Mouse (Mus musculus) liver, embryonic 16.5 days (tissue): ENCODE measurements around the gene Gstm7. TPM values are rescaled to one million over a fixed set of nuclear protein-coding genes. Genes with fewer than 3 reads are reported as not detected.
"Not testable (repeated sequence)": the region's sequence is repeated elsewhere in the genome, so short reads cannot be mapped to it uniquely, and the experiment has no call there.

ENCODE experiments used
- ATAC-seq: fragments of 200-750 bp; cut with Nextera tagmentation; 2 replicates; pipeline ENCODE4 v1.8.0; 2017; ENCODE audit warnings: low read depth, mild to moderate bottlenecking, moderate number of reproducible peaks, moderate library complexity
- H3K27ac ChIP-seq: fragments of 300-500 bp; sonication (generic); 2 replicates; pipeline ENCODE4 v1.5.1; 2014; ENCODE audit warnings: mild to moderate bottlenecking, low read length
- H3K27me3 ChIP-seq: fragments of 300-500 bp; sonication (generic); 2 replicates; pipeline ENCODE4 v1.6.1; 2014; ENCODE audit warnings: low read depth, low read length, mixed read lengths; ENCODE audit not compliant: control insufficient read depth, insufficient read depth
- H3K36me3 ChIP-seq: fragments of 300-500 bp; sonication (generic); 2 replicates; pipeline ENCODE4 v1.6.1; 2014; ENCODE audit warnings: mild to moderate bottlenecking; ENCODE audit not compliant: control insufficient read depth, insufficient read depth
- H3K4me1 ChIP-seq: fragments of 300-500 bp; sonication (generic); 2 replicates; pipeline ENCODE4 v1.6.1; 2014; ENCODE audit warnings: low read depth, low read length, mixed read lengths; ENCODE audit not compliant: control insufficient read depth
- H3K4me2 ChIP-seq: fragments of 300-500 bp; sonication (generic); 2 replicates; pipeline ENCODE4 v1.6.1; 2014; ENCODE audit warnings: low read depth, low read length, mixed read lengths
- H3K4me3 ChIP-seq: fragments of 300-500 bp; sonication (generic); 2 replicates; pipeline ENCODE4 v1.5.1; 2014; ENCODE audit warnings: low read depth, mild to moderate bottlenecking, low read length
- H3K9ac ChIP-seq: fragments of 300-500 bp; sonication (generic); 2 replicates; pipeline ENCODE4 v1.6.1; 2014; ENCODE audit warnings: low read depth, low read length
- H3K9me3 ChIP-seq: fragments of 300-500 bp; sonication (generic); replicated peaks from 2 replicates; pipeline ENCODE4 v1.6.1; 2016; ENCODE audit warnings: low read length; ENCODE audit not compliant: control insufficient read depth
- WGBS: fragments of 180-500 bp; shearing (Covaris S2); extraction: QIAGEN DNeasy Blood & Tissue Kit; methylation state at CpG from one replicate; pipeline ENCODE4 v1.1.7; 2014; ENCODE audit not compliant: insufficient replicate concordance; 5-methylcytosine and 5-hydroxymethylcytosine counted together
- polyA plus RNA-seq: library from polyadenylated mRNA; unstranded; fragments of >200 nt; fragmentation: Nextera tagmentation; extraction: Ambion mirVana; gene quantifications from 2 replicates; pipeline ENCODE4 v1.2.1, GENCODE M21; 2015

Gstm7 gene
- polyA plus RNA-seq, 1 experiment from 2014 or later = 52.6 TPM

DNA sequence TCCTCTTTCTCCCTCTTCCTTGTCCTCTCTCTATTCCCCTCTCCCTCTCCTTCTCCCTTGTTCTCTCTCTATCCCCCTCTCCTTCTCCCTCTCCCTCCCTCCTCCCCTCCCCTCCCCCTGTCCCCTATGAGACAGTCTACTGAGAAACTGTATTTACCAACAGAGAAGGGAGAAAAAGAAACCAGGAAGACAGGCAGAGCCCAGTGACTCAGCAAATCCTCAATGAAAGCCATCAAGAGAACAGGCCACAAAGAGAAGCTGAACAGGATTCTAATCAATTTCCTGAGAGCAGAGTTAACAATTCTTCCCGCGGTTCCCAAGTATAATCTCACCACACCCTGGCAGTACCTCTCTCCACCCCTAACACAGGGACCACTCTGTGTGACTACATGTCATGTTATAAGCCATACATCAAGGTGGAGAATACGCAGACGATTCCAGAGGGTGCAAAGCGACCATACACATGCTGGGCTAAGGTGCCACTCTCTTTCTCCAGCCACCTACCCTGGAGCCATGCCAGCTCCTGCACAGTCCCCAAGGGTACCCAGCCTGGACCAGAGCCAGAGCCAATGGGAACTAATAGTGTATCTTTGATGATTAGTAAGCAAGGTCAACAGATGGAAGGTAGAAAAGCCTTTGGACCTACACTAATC lies 33.2 kb upstream of the Gstm7 start:
- Histone ChIP-seq H3K4me1 (peaks cover 11% of the 10 kb centered on the region), H3K36me3 (no peaks in the 10 kb centered on the region), H3K4me3 (no peak overlapping the region), H3K9me3 (no peaks in the 10 kb centered on the region), H3K27me3 (no peaks in the 10 kb centered on the region), H3K4me2 (peak overlapping the region; percentile 5; the same call in 1 of the 2 replicates), H3K9ac (no peak overlapping the region), H3K27ac (no peak overlapping the region)
- ATAC-seq = no peak
- WGBS = 27% methylated on average over 5 of the region's 5 CpGs

- Histone ChIP-seq H3K27ac (no peak overlapping the region), H3K9ac (no peak overlapping the region)
Measured at GRCm38 (mm10) chr3:107964026-107964425, 32.4 kb upstream of the Gstm7 start.

GRCm38 (mm10) chr3:107955260-107955659 lies 23.6 kb upstream of the Gstm7 start:
- 66% methylated on average over 9 of the region's 9 CpGs for WGBS
- not testable (repeated sequence) for H3K27ac ChIP-seq, H3K4me2 ChIP-seq, H3K4me1 ChIP-seq, H3K27me3 ChIP-seq, H3K9me3 ChIP-seq, ATAC-seq, H3K9ac ChIP-seq, H3K36me3 ChIP-seq, H3K4me3 ChIP-seq

More at GRCm38 (mm10) chr3:107964026-107964425, 32.4 kb upstream of the Gstm7 start:
- H3K36me3 ChIP-seq = no peaks in the 10 kb centered on the region
- ATAC-seq = no peak
- peaks cover 11% of the 10 kb centered on the region for H3K4me1 ChIP-seq
- H3K4me3 ChIP-seq = no peak overlapping the region
- no peak overlapping the region for H3K4me2 ChIP-seq
- no peaks in the 10 kb centered on the region for H3K9me3 ChIP-seq
- H3K27me3 ChIP-seq = no peaks in the 10 kb centered on the region
- 38% methylated on average over 4 of the region's 4 CpGs for WGBS

DNA sequence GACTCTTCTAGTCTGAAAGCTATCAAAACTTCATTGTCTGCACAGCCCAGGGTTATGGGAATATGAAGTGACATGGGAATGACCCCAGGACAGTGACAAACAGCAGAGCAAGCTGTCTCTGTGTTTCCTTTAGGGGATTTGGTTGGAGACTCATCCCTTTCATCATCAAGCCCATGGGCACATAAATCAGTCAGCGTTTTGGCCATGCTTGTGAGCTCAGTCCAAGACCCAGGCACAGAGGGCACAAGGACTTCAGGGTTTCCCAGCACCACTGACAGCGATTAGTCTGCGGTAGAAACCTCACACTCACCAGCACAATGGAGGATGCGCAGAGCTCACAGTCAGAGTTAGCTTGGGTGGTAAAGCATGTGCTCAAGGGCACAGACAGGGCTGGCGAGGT lies 22.3 kb upstream of the Gstm7 start:
- Histone ChIP-seq H3K4me3 (no peak overlapping the region), H3K27me3 (no peaks in the 10 kb centered on the region), H3K9me3 (no peaks in the 10 kb centered on the region), H3K27ac (no peak overlapping the region), H3K4me2 (no peak overlapping the region), H3K4me1 (no peaks in the 10 kb centered on the region; the same call in 1 of the 2 replicates), H3K9ac (no peak overlapping the region), H3K36me3 (no peaks in the 10 kb centered on the region)
- 67% methylated on average over 5 of the region's 5 CpGs for WGBS
- ATAC-seq = no peak

- WGBS = 13% methylated on average over 6 of the region's 6 CpGs
- Histone ChIP-seq H3K27me3 (no peaks in the 10 kb centered on the region), H3K9me3 (no peaks in the 10 kb centered on the region), H3K36me3 (no peaks in the 10 kb centered on the region), H3K4me2 (no peak overlapping the region), H3K27ac (no peak overlapping the region), H3K9ac (no peak overlapping the region), H3K4me3 (no peak overlapping the region), H3K4me1 (no peaks in the 10 kb centered on the region; the same call in 1 of the 2 replicates)
- peak; percentile 32 for ATAC-seq
Measured at GRCm38 (mm10) chr3:107953328-107953755, 21.7 kb upstream of the Gstm7 start.

DNA sequence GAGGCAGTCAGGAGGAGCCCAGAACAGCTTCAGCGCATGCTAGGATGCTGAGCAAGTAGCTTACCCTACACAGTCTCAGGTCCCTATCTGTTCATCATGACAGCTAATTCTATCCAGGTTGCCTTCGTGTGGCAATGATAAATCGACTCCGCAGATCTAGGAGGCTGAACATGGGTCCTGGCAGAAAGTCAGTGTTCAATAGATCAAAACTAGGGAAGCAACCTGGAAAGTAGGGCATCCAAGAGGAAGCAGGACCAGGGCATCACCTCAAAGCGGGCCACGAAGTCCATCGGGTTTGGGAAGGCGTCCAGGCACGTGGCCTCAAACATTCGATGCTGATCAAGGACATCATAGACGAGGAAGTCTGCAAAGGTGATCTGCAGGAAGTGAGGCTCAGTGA lies 18.9 kb upstream of the Gstm7 start:
- no peak overlapping the region for H3K27ac ChIP-seq
- H3K4me1 ChIP-seq = no peaks in the 10 kb centered on the region; the same call in 1 of the 2 replicates
- H3K36me3 ChIP-seq = no peaks in the 10 kb centered on the region
- 59% methylated on average over 11 of the region's 11 CpGs for WGBS
- no peak overlapping the region for H3K9ac ChIP-seq
- H3K27me3 ChIP-seq = no peaks in the 10 kb centered on the region
- no peak overlapping the region for H3K4me2 ChIP-seq
- no peaks in the 10 kb centered on the region for H3K9me3 ChIP-seq
- H3K4me3 ChIP-seq = no peak overlapping the region
- no peak for ATAC-seq

DNA sequence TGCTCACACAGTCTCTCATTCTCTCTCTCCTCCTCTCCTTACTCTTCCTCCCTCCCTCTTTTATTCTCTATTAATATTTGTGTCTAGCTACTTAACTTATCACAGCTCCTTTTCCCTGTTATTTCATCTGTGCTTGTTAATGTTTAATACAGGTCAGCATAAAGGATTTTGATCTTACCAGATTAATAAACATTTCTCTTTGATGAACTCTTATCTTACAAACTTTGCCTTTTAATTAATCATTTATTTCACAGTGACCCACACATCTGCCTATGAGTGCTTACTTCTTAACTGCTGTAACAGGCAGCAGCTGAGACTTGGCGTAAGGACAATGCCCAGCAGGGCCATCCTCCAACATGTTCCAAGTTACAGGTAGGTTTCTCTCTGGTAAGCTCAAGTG lies 17.8 kb upstream of the Gstm7 start:
- WGBS = 73% methylated on average over 1 of the region's 1 CpGs
- not testable (repeated sequence) for H3K36me3 ChIP-seq, H3K4me3 ChIP-seq, H3K4me2 ChIP-seq, ATAC-seq, H3K4me1 ChIP-seq, H3K9ac ChIP-seq, H3K27me3 ChIP-seq, H3K27ac ChIP-seq, H3K9me3 ChIP-seq

GRCm38 (mm10) chr3:107945729-107946128 lies 14.1 kb upstream of the Gstm7 start:
- Histone ChIP-seq H3K36me3 (no peaks in the 10 kb centered on the region), H3K4me2 (no peak overlapping the region), H3K27me3 (no peaks in the 10 kb centered on the region), H3K27ac (no peak overlapping the region), H3K4me3 (no peak overlapping the region), H3K9ac (no peak overlapping the region), H3K4me1 (no peaks in the 10 kb centered on the region), H3K9me3 (no peaks in the 10 kb centered on the region)
- no peak for ATAC-seq
- 37% methylated on average over 4 of the region's 4 CpGs for WGBS

- Histone ChIP-seq H3K4me1 (no peaks in the 10 kb centered on the region; the same call in 1 of the 2 replicates), H3K9ac (no peak within 1 kb of the TSS), H3K27me3 (no peaks in the 10 kb centered on the region), H3K27ac (0 out of 2 replicates have a peak within 1 kb of the TSS, but pooled peaks have one; percentile 29), H3K36me3 (no peaks in the 10 kb centered on the region), H3K4me2 (peak within 1 kb of the TSS; percentile 44), H3K4me3 (peak within 1 kb of the TSS; percentile 14; the same call in 1 of the 2 replicates), H3K9me3 (no peaks in the 10 kb centered on the region)
- peak; percentile 77 for ATAC-seq
- WGBS = 27% methylated on average over 20 of the region's 20 CpGs
Measured at GRCm38 (mm10) chr3:107943239-107943990, 11.8 kb upstream of the Gstm7 start, which contains the start of gene Gstm6. Gene Gstm6, minus strand, starts transcription at chr3:107943749.
